Mouse (Mus musculus): Measurements from ENCODE around the gene Pwwp2a.

DNA sequence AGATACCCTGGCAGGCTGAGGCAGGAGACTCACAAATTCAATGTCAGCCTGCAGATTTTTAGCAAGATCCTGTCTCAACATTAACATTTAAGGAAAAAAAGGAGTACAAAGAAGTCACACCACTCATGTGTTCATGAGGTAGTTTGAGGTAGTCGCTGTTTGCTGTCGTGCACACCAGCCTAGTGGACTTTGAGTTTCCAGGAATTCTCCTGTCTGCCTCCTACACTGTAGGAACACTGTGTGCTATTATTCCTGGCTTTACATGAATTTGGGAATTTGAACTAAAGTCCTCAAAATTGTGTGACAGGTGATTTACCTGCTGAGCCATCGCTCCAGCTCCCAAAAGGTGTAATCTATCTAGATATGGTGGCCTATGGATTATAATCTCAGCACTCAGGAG is 43.3 kb upstream of the Pwwp2a start:
- no peak for TF ChIP-seq POLR2A (IDR thresholded peaks at IDR 0.05; ENCODE audit: extremely low read depth, insufficient read depth, low read length)
- TF ChIP-seq CTCF (IDR thresholded peaks at IDR 0.05; ENCODE audit: extremely low read depth, insufficient read depth, low read length): no peak

Data from cortical plate, adult 2 months (tissue).